Mouse (Mus musculus) cerebellum, adult 9-10 months (tissue): ENCODE data around the gene 9930022D16Rik.

Source experiments
- DNase-seq: peaks from one replicate; pipeline ENCODE4 v3.0.0; 2022

The 9930022D16Rik gene

GRCm38 (mm10) chr11:109458165-109458564 is 44.4 kb downstream of the 9930022D16Rik start:
- no peak for DNase-seq

- no peak for DNase-seq
Observed at GRCm38 (mm10) chr11:109460586-109460985, 46.9 kb downstream of the 9930022D16Rik start.

GRCm38 (mm10) chr11:109465068-109465467 is 51.4 kb downstream of the 9930022D16Rik start:
- no peak for DNase-seq

- no peak for DNase-seq
Observed at GRCm38 (mm10) chr11:109466987-109467386, 53.3 kb downstream of the 9930022D16Rik start.

GRCm38 (mm10) chr11:109468133-109468532 is 54.4 kb downstream of the 9930022D16Rik start:
- DNase-seq: no peak
